Mouse (Mus musculus) thymus, adult 18-20 months (tissue): ENCODE measurements around the gene Col1a1.
"Not testable (repeated sequence)": the region's sequence is repeated elsewhere in the genome, so short reads cannot be mapped to it uniquely, and the experiment has no call there.

ENCODE experiments used
- DNase-seq, 2 experiments: peaks; one replicate each; pipeline ENCODE4 v3.0.0; 2022; ENCODE audit warnings: mixed read lengths in 2 of 2

The Col1a1 gene

DNA sequence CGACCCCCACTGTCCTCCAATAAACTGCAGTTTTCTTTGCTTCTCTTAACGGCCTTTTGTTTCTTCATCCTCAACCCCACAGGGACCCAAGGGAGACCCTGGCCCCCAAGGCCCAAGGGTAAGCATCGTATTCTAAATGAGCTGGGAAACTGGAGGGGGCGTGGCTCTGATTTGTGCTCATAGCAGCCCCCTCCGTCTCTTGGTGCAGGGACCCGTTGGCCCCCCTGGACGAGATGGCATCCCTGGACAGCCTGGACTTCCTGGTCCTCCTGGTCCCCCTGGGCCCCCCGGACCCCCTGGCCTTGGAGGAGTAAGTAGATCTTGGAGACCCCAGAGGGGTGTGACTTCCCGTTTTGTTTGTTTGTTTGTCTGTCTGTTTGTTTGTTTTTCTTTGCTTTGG lies 2.3 kb downstream of the Col1a1 start:
- DNase-seq = no peak

GRCm38 (mm10) chr11:94939280-94939679 lies 3.3 kb downstream of the Col1a1 start:
- DNase-seq = no peak

GRCm38 (mm10) chr11:94941121-94941520 lies 5.1 kb downstream of the Col1a1 start:
- DNase-seq = no peak

DNA sequence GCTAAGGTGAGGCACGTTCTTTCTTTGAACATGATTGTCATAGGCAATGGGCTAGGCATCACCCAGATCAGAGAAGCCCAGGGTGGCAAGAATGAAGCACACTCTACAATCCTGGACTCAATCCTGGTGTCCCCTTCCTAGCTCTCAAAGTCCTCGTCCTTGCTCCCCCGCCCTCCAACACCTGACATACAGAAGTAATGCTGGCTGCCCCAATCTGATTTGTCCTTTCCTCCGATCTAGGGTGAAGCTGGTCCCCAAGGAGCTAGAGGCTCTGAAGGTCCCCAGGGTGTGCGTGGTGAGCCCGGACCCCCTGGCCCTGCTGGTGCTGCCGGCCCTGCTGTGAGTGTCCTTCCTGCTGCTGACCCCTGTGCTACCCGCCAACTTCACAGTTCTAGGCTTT lies 5.8 kb downstream of the Col1a1 start:
- no peak for DNase-seq

- DNase-seq = no peak
Measured at GRCm38 (mm10) chr11:94942282-94943023, 6.4 kb downstream of the Col1a1 start.

DNA sequence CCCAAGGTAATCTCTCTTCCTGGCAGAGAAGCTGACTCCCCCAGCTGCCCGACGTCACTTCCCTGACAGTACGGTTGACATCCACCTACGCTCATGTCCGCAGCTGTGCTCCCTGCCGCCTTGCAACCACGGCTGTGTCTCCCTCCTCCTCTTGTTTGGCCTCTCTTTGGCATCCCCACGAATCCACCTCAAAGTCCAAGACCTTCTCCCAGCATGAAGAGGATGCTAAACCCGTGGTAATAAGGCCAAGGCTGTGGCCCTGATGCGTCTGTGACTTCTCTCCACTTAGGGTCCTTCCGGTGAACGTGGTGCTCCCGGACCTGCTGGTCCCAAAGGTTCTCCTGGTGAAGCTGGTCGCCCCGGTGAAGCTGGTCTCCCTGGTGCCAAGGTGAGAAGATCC lies 7.0 kb downstream of the Col1a1 start:
- DNase-seq = no peak

DNA sequence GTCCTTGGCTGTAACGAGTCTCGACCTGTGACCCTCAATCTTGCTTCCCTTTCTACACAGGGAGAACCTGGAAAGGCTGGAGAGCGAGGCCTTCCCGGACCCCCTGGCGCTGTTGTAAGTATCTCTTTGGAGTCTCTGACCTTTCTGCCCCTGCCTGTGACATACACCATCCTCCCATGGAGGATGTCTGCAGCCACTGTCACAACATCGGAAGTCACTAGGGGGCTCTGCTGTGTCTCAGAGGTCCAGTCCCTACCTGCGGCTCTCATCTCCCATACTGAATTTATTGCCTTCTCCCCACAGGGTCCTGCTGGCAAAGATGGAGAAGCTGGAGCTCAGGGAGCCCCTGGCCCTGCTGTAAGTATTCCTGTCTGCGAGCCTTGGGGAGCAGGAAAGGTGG lies 8.3 kb downstream of the Col1a1 start:
- no peak for DNase-seq

GRCm38 (mm10) chr11:94945236-94945635 lies 9.2 kb downstream of the Col1a1 start:
- no peak for DNase-seq

- no peak for DNase-seq
Measured at GRCm38 (mm10) chr11:94952169-94952568, 16.1 kb downstream of the Col1a1 start.

- DNase-seq = no peak
Measured at GRCm38 (mm10) chr11:94955103-94955502, 19.1 kb downstream of the Col1a1 start.

DNA sequence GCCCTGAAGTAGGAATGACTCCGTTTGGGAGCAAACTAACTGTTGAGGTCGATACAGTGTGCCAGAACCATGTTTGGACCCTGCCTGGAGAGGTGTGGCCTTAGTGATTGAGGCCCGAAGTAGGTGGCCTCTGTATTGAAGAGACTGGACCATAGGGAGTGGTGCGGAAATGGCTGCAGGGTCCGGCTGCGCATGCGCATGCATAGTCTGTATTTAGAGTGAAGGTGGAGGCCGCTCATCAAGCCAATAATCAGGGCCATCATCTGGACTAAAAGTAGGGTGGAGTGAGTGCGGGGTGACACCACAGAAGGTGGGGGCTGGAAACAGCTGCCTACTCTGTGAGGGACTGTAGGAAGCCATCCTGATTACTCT lies 21.7 kb downstream of the Col1a1 start:
- no peak for DNase-seq

- no peak for DNase-seq
Measured at GRCm38 (mm10) chr11:94958065-94958858, 22.2 kb downstream of the Col1a1 start.

- no peak for DNase-seq
Measured at GRCm38 (mm10) chr11:94962534-94963101, 26.6 kb downstream of the Col1a1 start.

GRCm38 (mm10) chr11:94967419-94967818 lies 31.4 kb downstream of the Col1a1 start, which contains the start of gene Hils1:
Hils1 (plus strand) TSS chr11:94967593.
- DNase-seq = no peak

DNA sequence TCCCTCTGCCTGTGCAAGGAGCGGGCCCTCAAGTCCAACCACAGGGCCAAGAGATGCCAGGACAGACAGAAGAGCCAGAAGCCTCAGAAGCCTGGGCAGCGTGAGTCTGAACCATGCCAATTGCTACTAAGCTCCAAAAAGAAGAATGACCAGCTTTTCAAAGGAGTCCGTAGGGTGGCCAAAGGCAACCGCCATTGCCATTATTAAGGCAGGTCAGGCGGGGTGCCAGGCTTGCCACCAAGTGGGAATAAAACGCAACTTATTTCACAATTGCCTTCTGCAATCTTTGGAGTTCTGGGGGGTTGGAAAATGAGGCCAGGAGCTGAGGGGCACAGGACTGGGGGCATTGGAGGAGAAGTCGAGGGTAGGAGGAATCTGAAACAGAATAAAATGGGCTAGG lies 32.2 kb downstream of the Col1a1 start:
- DNase-seq = no peak

DNA sequence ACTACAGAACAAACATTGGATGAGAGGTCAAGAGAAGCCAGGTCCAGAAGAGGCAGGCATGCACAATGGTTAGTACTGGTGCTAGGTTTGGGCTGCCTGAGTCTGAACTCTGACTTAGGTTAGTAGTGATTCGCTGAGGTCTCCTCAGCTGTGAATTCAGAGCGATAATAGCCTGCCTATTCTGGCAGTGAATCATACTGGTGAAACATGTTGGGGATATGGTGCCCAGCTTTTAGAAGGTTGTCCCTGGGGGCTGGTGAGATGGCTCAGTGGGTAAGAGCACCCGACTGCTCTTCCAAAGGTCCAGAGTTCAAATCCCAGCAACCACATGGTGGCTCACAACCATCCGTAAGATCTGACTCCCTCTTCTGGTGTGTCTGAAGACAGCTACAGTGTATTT lies 33.7 kb downstream of the Col1a1 start:
- DNase-seq = not testable (repeated sequence)

DNA sequence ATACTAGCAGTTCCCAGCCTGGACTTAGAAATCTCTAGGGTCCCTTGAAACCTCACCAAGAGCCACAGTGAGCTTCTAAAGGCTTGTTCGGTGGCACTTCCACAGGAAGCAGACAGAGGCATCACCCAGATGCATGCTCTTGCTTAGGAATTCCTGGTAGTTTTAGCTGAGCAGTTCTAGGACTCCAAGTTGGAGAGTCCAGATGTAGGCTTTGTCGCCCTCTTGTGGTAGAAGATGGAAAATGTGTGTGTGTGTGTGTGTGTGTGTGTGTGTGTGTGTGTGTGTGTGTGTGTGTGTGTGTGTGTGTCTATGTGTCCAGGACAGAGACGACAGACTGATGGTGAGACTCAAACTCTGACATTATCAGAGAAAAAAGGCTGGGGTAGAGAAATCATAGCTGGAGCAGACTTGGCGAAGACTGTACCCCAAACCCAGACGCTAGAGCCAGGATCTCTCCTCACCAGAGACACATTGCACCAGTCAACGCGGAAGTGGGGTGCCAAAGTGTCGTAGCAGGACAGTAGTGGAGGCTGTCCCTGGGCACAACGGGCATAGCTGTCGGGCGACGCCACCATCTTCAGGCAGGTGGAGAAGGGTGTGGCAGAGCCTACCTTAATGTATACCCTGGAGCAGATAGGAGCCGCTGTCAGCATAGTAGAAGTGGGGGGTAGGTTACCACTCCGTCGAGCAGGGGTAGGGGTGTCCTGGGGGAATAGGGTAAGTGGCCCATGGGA lies 34.4 kb downstream of the Col1a1 start:
- DNase-seq = no peak

DNA sequence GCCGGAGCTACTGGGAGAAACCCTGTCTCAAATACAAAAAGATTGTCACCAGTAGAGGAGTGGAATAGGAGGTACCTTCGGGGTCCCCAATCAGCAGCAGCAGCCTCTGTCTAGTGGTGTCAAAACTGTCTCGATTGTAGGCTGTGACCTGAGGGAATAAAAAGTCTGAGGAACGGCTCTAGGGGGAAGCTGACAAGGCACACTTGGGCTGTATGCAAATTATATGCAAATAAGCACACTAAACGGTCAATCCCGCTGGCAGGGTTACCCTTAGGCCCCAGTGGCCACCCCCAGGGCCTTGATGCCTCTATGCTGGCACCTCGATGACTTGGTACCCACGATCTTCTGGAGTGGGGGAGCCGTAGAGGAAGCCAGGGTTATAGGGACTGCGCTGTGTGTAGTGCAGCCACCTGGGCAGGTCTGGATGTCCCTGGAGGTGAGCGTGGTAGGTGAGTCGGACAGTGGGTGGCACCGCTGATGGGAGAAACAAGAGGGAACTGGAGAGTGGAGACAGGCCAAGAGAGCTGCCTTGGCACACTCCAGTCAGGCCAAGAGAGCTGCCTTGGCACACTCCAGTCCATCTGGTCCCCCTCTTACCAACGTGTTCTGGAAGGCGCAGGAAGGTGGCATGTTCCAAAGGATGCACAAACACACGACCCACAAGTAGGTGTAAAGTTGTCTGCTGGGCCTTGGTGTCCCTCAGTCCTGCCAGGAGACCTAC lies 36.0 kb downstream of the Col1a1 start:
- no peak for DNase-seq

GRCm38 (mm10) chr11:94972887-94973286 lies 36.9 kb downstream of the Col1a1 start:
- DNase-seq = no peak

- DNase-seq = no peak
Measured at GRCm38 (mm10) chr11:94973313-94973712, 37.3 kb downstream of the Col1a1 start.

DNA sequence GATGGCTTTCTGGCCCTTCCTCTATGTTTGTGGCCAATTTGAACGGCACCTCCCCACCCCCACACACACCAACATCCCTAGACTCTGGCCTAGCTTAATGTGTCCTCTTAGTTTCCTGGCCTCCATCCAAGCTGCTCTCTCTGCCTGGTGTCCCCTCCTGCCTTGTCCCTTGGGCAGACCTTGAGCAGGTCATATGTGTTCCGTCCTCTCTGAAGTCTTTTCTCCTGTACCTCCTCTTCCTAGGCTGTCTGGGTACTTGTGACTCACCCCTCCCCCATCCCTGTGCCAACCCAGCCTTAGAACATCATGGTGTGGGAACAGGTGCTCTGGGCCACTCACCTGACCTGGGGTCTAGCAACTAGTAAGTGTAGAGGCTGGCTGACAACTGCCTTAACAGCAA lies 38.9 kb downstream of the Col1a1 start:
- DNase-seq = no peak

DNA sequence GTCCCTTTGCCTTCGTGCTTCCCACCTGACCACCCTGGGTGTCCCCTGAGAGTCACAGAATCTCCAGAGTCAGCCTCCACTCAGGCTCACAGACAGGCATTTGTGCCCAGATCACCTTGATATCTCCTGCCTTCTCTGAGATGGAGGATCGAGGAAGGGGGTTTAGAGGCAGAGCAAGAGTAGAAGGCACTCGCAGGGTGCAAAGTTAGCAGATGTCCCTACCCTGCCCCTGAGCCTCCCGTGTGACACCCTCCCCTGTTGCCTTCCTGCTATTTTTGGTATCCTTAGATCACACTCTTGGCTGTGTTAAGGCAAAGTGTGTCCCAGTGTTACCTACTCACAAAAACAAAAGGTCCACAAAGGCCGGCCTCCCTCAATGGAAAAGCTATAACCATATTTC lies 40.2 kb downstream of the Col1a1 start, which contains the start of gene Sgca:
TSS of gene Sgca (minus strand) at position 129 of the 400 bp plus-strand sequence.
- DNase-seq = no peak
